Mouse (Mus musculus) R1 (cell line): ENCODE measurements around the gene Adam21.

ENCODE experiments used
- DNase-seq: peaks from one replicate; pipeline ENCODE4 v3.0.0-alpha.2; 2018; ENCODE audit warnings: low read depth, low spot score

The Adam21 gene

GRCm38 (mm10) chr12:81568374-81568773 is at the start of gene Adam21:
Adam21 (minus strand) TSS chr12:81568474.
- DNase-seq = no peak

GRCm38 (mm10) chr12:81616980-81617379 is 48.7 kb upstream of the Adam21 start:
- DNase-seq = no peak

GRCm38 (mm10) chr12:81615807-81616206 is 47.5 kb upstream of the Adam21 start:
- no peak for DNase-seq

- DNase-seq = no peak
Observed at GRCm38 (mm10) chr12:81609445-81609844, 41.2 kb upstream of the Adam21 start.

GRCm38 (mm10) chr12:81604995-81605784 is 36.9 kb upstream of the Adam21 start:
- no peak for DNase-seq

- DNase-seq = no peak
Observed at GRCm38 (mm10) chr12:81596547-81597262, 28.4 kb upstream of the Adam21 start.

DNA sequence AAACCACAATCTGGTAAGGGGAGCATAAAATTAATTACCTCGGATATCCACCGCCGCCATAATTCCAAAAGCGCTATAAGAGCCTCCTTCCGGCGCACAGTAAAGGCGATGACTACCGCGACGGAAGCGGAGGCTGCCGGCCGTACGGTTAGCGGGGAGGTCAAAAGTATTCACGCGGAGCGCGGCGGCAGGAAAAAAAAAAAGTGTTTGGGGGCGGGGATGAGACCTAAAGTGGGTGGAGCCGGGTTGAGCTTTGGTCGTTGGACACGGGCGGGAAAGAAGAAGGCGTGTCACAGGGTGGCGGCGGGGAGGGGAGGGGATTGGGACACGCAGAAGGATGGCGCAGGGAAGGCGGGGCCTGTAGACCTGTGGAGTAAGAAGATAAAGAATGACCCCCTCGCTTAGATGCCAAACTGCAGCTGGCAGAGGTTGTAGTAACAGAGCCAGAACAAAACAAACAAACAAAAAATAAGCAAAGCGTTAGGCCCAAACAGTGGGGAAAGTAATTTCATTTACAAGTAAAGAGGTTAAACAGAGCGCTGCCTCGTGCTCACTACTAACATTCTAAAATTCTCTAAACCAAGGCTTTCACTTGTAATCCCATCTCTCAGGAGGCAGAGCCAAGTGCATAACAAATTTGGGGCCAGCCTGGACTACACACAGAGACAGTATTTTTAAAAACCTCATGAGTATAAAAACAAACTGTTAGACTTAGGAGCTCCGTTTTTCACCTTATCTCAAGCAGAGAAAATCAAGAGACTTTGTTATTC is 26.8 kb upstream of the Adam21 start, which contains the start of gene Med6:
Med6 (minus strand) TSS at position 107 of the 770 bp plus-strand sequence.
- peak; percentile 98 for DNase-seq

DNA sequence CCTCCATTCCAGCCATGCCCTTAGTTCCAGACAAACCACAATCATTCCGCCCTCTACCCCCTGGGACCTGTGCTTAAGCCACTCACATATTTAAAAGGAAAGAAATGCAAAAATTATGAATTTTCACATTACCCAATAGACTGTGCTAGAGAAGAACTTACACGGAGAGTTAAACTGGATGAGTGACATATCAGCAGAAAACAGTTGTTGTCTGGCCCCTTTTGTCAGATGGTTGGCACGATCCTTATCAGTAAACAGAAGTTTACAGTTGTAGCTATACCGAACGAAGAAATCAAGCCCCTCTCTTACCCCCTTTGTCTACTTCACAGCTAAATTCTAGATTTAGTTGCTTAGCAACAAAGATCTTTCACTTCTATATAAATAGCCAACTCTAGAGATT is 343 bp downstream of the Adam21 start:
- no peak for DNase-seq

GRCm38 (mm10) chr12:81564173-81564572 is 4.1 kb downstream of the Adam21 start:
- DNase-seq = no peak

GRCm38 (mm10) chr12:81549286-81549685 is 19.0 kb downstream of the Adam21 start:
- no peak for DNase-seq

DNA sequence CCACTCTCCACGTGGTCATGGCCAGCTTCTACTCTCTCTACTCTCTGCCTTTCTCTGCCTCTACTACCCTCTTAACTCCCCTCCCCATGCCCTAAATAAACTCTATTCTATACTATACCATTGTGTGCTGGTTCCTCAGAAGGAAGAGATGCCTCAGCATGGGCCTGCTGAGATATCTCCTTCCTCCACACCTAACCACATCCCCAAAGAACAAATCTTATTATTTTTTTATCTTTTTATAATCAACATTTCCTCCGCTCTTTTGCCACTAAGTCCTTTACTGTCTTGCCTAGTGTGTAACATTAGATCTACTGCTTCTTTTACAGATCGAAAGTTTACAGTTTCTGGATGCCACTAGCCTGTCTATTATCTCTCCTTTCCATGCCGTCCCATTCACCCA is 21.1 kb downstream of the Adam21 start:
- no peak for DNase-seq

- no peak for DNase-seq
Observed at GRCm38 (mm10) chr12:81533029-81533419, 35.2 kb downstream of the Adam21 start.

DNA sequence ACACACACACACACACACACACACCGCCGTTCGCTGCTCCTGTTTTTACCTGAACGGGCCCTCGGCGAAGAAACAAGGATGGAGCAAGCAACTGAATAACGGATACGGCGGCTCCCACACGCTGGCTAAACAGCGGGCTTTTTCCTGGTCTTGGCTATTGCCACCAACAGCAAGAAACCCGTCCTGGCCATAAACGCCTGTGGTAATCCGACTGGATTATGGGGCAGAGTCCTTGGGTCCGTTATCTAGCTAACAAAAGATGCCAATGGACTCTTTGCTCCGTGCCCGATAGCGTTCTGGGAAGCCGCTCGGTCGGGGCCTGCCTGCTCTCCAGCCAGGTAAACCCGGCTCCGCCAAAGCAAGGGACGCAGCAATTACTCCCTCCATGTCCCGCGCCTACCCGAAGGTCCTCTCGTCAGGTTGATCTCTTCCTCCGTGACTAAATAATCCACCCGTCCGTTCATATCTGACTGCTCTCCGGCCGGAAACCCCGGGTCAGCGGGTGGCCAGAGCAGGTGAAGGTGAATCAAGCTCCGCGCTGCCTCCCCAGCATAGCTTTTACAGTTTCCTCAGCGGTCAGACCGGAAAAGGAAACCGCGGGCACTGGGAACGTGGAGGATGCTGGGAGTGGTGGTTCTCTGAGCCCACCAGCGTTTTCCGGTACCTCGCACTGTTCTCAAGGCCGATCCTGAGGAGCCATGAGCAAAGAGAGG is 35.8 kb downstream of the Adam21 start, which contains the start of the genes Gm20498 and Synj2bp:
Gm20498 (minus strand) TSS at position 590 of the 713 bp plus-strand sequence.
Synj2bp (minus strand) TSS at position 596 of the 713 bp plus-strand sequence.
- peak; percentile 92 for DNase-seq

DNA sequence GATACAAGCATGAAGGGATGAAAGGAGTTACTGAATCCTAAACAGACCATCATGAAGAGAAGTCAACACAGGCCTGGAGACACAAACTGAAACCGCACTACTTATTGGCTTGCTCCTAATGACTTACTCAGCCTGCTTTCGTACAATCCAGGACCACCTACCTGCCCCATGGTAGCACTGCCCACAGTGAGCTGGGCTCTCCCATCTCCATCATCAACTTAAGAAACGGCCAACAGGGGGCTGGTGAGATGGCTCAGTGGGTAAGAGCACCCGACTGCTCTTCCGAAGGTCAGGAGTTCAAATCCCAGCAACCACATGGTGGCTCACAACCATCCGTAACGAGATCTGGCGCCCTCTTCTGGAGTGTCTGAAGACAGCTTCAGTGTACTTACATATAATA is 37.7 kb downstream of the Adam21 start:
- DNase-seq = peak; percentile 63
